Mouse (Mus musculus): Measurements from ENCODE around the gene 1600002K03Rik. TPM values are rescaled to one million over a fixed set of nuclear protein-coding genes. Genes with fewer than 3 reads are reported as not detected.
"Not testable (repeated sequence)": the region's sequence is repeated elsewhere in the genome, so short reads cannot be mapped to it uniquely, and the experiment has no call there.

The 1600002K03Rik gene
- total RNA-seq, 2 experiments from 2014 or later, result 5.8 to 6.2 TPM

GRCm38 (mm10) chr10:80211547-80212103 is 38.9 kb downstream of the 1600002K03Rik start:
- DNase-seq (ENCODE audit: extremely low spot score in 1 of 2, low spot score in 1 of 2), result not testable (repeated sequence)

DNA sequence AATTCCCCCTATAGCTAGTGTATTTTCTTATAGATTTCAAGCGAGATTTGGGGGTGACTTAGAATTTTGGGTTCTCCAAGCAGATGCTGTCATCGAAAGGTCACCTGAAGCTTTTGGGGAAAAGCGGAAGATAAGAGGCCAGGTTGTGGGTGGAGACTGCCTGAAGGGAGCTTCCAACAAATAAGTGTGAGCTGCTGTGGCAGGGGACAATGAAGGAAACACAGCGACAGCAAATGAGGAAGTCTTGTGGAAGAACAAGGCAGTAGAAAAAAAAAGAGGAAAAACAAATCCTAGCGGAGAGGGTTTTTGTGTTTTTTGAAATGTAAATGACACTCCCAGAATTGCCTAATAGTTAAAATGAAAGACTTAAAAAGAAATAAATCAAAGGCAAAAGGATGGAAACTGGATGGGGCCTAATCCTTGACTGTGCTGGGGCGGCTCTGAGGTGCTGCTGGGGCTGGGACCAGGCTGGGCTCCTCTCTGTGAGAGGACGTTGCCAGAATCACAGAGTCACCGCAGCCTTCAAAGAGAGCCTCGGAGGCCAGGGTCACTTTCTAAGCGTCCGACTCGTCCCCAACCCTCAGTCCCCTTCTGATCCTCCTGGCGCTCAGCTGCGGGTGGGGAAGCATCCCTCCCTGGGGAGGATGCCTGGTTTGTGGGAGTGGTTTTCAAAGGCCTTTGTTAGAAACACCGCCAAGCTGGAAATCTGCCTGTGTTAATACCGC is 42.5 kb downstream of the 1600002K03Rik start:
- DNase-seq (ENCODE audit: extremely low spot score in 1 of 2, low spot score in 1 of 2), result no peak

DNA sequence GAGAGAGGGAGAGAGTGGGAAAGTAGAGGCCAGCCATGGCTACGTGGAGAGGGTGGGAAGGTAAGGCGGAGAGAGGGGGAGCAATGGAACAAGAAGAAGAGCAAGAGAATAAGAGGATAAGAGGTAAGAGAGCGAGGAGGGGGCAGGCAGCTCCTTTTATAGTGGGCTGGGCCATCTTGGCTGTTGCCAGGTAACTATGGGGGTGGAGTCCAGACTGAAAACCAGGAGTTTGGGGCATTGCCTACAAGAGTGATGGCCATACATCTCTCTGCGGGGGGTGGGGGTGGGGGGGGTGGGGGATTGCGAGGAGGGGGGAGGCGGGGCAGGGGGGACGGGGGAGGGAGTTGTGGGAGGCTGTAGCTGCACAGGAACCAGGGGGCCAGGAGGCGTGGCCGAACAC is 47.9 kb downstream of the 1600002K03Rik start:
- DNase-seq (ENCODE audit: extremely low spot score in 1 of 2, low spot score in 1 of 2), result no peak

DNA sequence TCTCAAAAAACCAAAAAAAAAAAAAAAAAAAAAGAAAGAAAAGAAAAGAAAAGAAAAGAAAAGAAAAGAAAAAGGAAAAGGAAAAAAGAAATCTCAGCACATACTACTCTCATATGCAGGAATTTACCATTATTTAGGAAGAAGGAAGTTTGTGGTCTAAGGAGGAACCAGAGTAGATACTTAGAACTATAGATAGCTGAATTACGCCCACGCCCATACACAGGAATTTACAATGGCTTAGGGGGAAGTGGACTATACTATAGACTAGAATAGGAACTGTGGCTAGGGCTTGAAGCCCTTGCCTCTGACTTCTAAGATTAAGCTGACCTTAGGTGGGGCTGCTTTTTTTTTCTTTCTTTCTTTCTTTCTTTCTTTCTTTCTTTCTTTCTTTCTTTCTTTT is 50.4 kb downstream of the 1600002K03Rik start:
- not testable (repeated sequence) for DNase-seq (ENCODE audit: extremely low spot score in 1 of 2, low spot score in 1 of 2)

Other genes with a start within 250 kb of the 1600002K03Rik start
- gene Arid3a, start 245.9 kb upstream of the 1600002K03Rik start, total RNA-seq (2021), result 1 to 10 TPM; 4.6 to 6.9 TPM
- 10 to 100 TPM; 42.9 to 45.8 TPM for gene Wdr18, start 212.8 kb upstream of the 1600002K03Rik start, total RNA-seq (2021)
- under 1 TPM; 0.12 to 0.15 TPM for gene Grin3b, start 202.2 kb upstream of the 1600002K03Rik start, total RNA-seq (2021)
- gene Tmem259, start 188.6 kb upstream of the 1600002K03Rik start, total RNA-seq (2021), result 100 to 1,000 TPM; 125 to 131 TPM
- gene Cnn2, start 184.4 kb upstream of the 1600002K03Rik start, total RNA-seq (2021), result 1 to 10 TPM; 5.8 to 6.0 TPM
- gene Abca7, start 176.4 kb upstream of the 1600002K03Rik start, total RNA-seq (2021), result 10 to 100 TPM in 1 of 2 experiments, 1 to 10 TPM in 1; 9.6 to 10.2 TPM
- gene Arhgap45, start 156.3 kb upstream of the 1600002K03Rik start, total RNA-seq (2021), result 1 to 10 TPM; 3.3 to 4.3 TPM
- gene Polr2e, start 133.1 kb upstream of the 1600002K03Rik start, total RNA-seq (2021), result 10 to 100 TPM; 86.6 to 91.0 TPM
- gene Gpx4, start 125.8 kb upstream of the 1600002K03Rik start, total RNA-seq (2021), result 100 to 1,000 TPM; 486 to 515 TPM
- gene Sbno2, start 67.4 kb upstream of the 1600002K03Rik start, total RNA-seq (2021), result 10 to 100 TPM; 14.5 to 22.0 TPM
- 10 to 100 TPM; 89.1 to 94.3 TPM for gene Stk11, start 57.1 kb upstream of the 1600002K03Rik start, total RNA-seq (2021)
- gene Atp5d, start 34.3 kb upstream of the 1600002K03Rik start, total RNA-seq (2021), result 100 to 1,000 TPM; 338 to 391 TPM
- gene Cbarp, start 32.1 kb upstream of the 1600002K03Rik start, total RNA-seq (2021), result 100 to 1,000 TPM; 399 to 401 TPM
- 10 to 100 TPM; 61.4 to 82.4 TPM for gene Midn, start 24.7 kb upstream of the 1600002K03Rik start, total RNA-seq (2021)
- gene Cirbp, start 7.0 kb upstream of the 1600002K03Rik start, total RNA-seq (2021), result 10 to 100 TPM; 69.5 to 97.5 TPM
- 10 to 100 TPM; 11.9 to 12.7 TPM for gene Efna2, start 6.5 kb downstream of the 1600002K03Rik start, total RNA-seq (2021)
- gene Mum1, start 53.5 kb downstream of the 1600002K03Rik start, total RNA-seq (2021), result 10 to 100 TPM; 39.5 to 48.9 TPM
- 100 to 1,000 TPM; 196 to 223 TPM for gene Ndufs7, start 76.2 kb downstream of the 1600002K03Rik start, total RNA-seq (2021)
- gene Gamt, start 88.1 kb downstream of the 1600002K03Rik start, total RNA-seq (2021), result 10 to 100 TPM; 43.1 to 54.7 TPM
- gene Dazap1, start 88.5 kb downstream of the 1600002K03Rik start, total RNA-seq (2021), result 10 to 100 TPM; 76.8 to 91.2 TPM
- 100 to 1,000 TPM; 790 to 900 TPM for gene Rps15, start 119.5 kb downstream of the 1600002K03Rik start, total RNA-seq (2021)
- 100 to 1,000 TPM; 101 to 115 TPM for gene Apc2, start 123.0 kb downstream of the 1600002K03Rik start, total RNA-seq (2021)
- 10 to 100 TPM; 20.7 to 26.3 TPM for gene 2310011J03Rik, start 147.6 kb downstream of the 1600002K03Rik start, total RNA-seq (2021)
- gene Pcsk4, start 156.6 kb downstream of the 1600002K03Rik start, total RNA-seq (2021), result 1 to 10 TPM; 2.3 to 2.8 TPM
- 10 to 100 TPM in 1 of 2 experiments, 1 to 10 TPM in 1; 9.7 to 10.6 TPM for gene Reep6, start 157.0 kb downstream of the 1600002K03Rik start, total RNA-seq (2021)
- 1 to 10 TPM; 3.8 to 5.5 TPM for gene Adamtsl5, start 175.5 kb downstream of the 1600002K03Rik start, total RNA-seq (2021)
- 10 to 100 TPM; 14.6 to 16.9 TPM for gene Plk5, start 183.5 kb downstream of the 1600002K03Rik start, total RNA-seq (2021)
- 10 to 100 TPM; 18.9 to 19.3 TPM for gene Mex3d, start 214.7 kb downstream of the 1600002K03Rik start, total RNA-seq (2021)
- 100 to 1,000 TPM; 138 to 159 TPM for gene Mbd3, start 226.6 kb downstream of the 1600002K03Rik start, total RNA-seq (2021)
- 100 to 1,000 TPM; 520 to 551 TPM for gene Uqcr11, start 233.9 kb downstream of the 1600002K03Rik start, total RNA-seq (2021)